Mouse (Mus musculus) heart, postnatal 25 days (tissue): Measurements from ENCODE around the gene Cpa1. TPM values are rescaled to one million over a fixed set of nuclear protein-coding genes. Genes with fewer than 3 reads are reported as not detected.

Experiments
- DNase-seq: peaks from one replicate; pipeline ENCODE4 v3.0.0; 2022; ENCODE audit warnings: low spot score
- intact Hi-C: fragments of 180-260 bp; cut with DNase I; formaldehyde crosslinking; loops from one replicate; pipeline ENCODE4 v1.15.1; 2025
- total RNA-seq, 2 experiments: library from RNA; stranded (reverse); gene quantifications; 2 replicates each; pipeline ENCODE4 v1.2.3; 2021

The Cpa1 gene
- total RNA-seq, 2 experiments from 2014 or later: 0.16 TPM; not detected in 1

- no peak for DNase-seq
- intact Hi-C loops: no loop called here
Measured at GRCm38 (mm10) chr6:30665296-30665695, 26.3 kb downstream of the Cpa1 start.

DNA sequence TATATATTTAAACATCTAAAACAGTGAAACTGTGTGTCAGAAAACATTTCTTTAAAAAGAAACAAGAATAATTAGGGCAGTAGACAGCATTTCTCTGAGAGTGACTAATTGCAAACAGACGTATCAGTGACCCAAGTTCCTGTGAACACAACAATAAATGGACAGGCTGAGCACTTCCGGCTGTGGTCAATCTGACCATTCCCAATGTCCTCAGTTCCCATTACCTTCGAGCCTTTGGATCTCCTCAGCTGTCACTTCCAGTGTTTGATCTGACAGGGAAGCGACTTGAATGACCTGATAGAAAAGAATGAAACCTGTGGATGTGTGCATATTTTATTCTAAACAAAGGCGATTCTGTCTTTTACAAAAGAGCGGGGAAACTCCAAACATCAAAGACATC lies 27.0 kb downstream of the Cpa1 start:
- intact Hi-C loops: no loop called here
- DNase-seq: no peak

DNA sequence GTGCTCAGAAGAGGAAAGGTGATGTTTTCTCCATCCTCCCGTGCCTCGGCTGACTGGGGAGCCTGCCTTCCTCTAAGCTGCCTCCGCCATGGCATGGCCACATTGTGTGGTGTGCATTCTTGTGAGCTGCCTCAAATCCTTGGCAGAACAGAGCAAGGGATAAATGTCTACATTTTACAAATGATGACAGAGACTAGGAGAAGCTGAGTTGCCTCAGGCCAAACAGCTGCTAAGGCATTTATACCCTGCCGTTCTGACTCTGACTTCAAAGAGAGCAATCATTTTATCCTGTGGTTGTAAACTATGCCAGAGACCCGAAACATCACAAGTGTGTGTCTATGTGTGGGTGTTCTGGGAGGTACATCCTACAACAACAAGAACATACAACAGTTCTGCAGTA lies 28.6 kb downstream of the Cpa1 start:
- DNase-seq: no peak
- intact Hi-C loops: no loop called here

GRCm38 (mm10) chr6:30671696-30672095 lies 32.7 kb downstream of the Cpa1 start:
- intact Hi-C loops: no loop called here
- DNase-seq: no peak

- DNase-seq: no peak
- intact Hi-C loops: no loop called here
Measured at GRCm38 (mm10) chr6:30673764-30674561, 34.9 kb downstream of the Cpa1 start.

- intact Hi-C loops: no loop called here
- no peak for DNase-seq
Measured at GRCm38 (mm10) chr6:30674714-30675280, 35.8 kb downstream of the Cpa1 start.

DNA sequence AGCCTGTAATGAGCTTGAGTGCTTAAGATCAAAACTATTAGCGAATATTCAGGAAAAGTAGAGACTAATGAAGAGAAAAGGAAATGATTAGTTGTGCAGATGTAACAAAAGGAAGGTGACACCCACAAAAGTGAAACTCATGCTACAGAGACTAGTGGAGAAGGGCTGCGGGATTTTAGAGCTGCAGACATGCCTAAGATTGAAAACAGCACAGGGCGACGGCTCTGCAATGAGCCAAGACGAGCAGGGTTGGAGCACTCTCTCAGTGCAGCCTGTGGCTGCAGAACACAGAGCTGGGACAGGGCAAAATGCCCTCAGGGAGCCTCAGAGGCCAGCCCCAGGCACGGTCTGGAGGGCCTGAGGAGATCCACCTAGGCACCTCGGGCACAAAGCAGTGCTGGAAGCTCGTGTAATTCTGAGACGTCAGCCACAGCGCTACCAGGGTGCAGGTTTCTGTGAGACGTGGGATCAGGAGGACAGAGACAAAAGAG lies 36.3 kb downstream of the Cpa1 start:
- DNase-seq: no peak
- intact Hi-C loops: no loop called here

GRCm38 (mm10) chr6:30676506-30676905 lies 37.5 kb downstream of the Cpa1 start:
- intact Hi-C loops: no loop called here

DNA sequence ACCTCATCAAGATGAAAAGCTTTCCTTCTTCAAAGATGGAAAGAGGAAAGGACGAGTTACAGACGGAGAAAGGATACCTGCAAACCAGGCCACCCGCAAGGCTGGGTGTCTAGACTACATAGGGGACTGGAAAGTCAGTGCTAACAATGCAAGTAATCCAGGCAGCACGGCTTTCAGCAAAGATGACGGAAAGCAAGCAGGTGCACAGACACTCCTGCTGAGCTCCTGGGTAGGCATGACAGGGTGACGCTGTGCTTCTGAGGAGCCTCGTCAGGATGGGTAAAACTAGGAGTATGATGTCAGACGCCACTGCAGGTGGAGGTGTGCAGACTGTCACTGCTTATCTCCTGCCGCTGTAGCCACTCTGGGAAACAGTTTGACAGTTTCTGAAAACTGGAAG lies 38.6 kb downstream of the Cpa1 start:
- intact Hi-C loops: no loop called here
- DNase-seq: no peak

More at GRCm38 (mm10) chr6:30676506-30676905, 37.5 kb downstream of the Cpa1 start:
- no peak for DNase-seq

DNA sequence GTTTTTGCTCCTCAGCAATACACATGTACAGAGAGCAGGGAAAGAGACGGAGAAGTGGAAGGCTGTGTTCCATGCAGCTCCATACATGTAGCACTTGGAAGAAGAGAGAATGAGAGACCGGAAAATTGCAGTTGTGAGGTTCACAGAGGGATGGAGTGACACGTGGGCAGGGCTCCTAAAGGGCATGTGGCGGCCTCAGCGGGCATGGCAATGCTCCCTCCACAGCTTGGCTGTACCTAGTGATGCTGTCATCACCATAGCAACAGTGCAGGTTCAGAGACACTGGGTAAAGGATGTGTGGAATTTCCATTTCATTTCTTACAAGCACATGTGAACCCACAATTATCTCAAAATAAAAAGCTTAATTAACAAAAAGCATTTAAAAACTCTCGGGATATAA lies 39.5 kb downstream of the Cpa1 start:
- no peak for DNase-seq
- intact Hi-C loops: no loop called here

GRCm38 (mm10) chr6:30679567-30679966 lies 40.5 kb downstream of the Cpa1 start:
- intact Hi-C loops: no loop called here
- DNase-seq: no peak

- intact Hi-C loops: no loop called here
- DNase-seq: no peak
Measured at GRCm38 (mm10) chr6:30680442-30680841, 41.4 kb downstream of the Cpa1 start.

DNA sequence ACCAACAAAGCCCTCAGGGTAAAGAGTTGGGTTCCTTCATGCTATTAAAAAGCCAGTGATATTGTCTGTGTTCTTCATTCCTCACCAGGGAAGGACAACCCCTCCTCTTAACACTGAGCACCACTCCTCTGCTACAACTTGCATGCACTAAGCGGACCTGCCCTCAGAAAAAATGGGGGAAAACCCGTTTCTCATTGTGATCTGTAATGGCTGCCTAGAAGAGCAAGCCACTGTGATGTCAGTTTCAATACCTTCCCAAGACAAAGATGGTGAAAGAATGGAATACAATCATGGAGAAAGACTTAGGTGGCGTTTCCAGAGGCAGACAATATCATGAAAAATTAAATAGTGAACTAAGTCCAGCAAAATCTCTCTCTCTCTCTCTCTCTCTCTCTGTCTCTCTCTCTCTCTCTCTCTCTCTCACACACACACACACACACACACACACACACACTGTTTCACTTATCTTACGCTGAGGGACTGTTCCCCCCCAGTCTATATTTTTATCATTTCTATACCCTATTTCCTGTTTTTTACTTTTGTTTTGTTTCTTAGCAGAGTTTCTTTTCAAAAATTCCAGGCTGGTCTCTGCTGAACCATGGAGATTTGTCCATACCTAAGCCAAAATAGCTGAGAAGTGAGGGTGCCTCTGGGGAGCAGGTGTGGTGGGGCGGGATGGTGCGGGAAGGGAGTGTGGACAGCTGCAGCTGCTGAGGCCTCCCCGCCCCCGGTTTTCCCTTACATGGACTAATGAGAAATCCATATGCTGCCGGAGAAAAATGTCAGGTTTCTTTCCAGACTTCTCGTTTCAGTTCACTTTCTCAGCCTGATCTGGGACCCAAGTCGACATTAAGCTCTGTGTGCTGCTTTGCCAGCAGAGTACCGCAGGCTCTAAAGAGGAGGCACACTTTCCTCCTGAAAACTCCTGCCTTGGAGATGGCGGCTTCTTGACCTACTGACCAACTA lies 43.2 kb downstream of the Cpa1 start:
- peak; percentile 23 for DNase-seq
- intact Hi-C loops: no loop called here

DNA sequence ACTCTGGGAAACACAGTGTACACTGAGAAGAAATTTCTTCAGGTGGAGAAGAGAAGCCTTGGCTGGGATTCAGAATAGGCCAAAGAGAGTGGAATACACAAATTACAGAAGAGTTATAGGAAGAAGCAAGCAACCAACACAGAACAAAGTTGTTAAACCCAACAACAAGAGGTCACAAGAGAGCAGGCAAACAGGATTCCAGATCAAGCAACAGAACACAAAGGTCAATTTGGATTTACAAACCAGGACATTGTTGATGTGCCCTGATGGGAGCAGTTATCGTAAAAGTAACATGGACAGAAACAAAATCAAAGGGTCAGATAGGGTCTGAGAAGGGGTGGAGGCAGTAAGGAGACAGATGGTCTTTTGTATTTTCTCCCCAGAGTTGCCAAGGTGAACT lies 45.6 kb downstream of the Cpa1 start:
- DNase-seq: no peak
- intact Hi-C loops: no loop called here

DNA sequence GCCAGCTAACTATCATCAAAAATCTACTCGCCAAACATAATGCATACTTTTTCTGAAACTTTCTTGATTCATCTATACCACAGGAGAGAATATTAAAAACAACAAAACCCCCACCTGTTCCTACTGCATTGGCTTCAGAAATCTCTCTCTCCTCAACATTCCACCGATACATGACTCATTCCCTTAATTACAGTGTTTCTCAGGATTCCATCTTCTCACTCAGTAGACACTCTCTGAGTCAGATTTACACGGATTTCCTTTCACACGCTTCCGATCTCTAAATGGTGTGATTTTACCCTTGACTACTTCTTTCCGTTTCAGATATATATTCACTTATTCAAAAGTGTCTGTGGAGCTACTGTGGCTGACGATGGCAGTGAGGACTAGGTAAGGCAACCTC lies 48.2 kb downstream of the Cpa1 start:
- DNase-seq: no peak
- intact Hi-C loops: no loop called here

DNA sequence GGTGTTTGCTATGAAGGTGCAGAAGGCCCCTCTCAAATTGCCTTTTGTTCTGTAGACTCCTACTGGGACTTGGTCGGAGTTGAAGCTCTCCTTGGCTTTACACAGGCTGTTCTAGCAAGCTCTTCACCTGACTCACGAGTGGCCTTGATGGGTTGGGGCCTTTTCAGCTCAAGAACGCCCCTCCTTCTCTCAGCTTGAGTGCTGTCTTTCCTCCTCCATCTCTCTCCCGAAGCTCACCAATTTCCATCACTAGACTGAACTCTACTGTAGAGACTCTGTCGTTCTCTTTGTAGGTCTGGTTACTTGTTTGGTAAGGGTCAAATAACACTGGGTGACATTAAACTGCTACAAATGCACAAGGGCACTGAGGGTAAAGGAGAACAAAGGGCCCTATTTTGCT lies 53.8 kb downstream of the Cpa1 start:
- intact Hi-C loops: no loop called here
- no peak for DNase-seq

GRCm38 (mm10) chr6:30693350-30693991 lies 54.5 kb downstream of the Cpa1 start, which contains the start of gene Cep41:
TSS of gene Cep41 (minus strand) at chr6:30693749.
- intact Hi-C loops: no loop called here

GRCm38 (mm10) chr6:30694209-30694608 lies 55.2 kb downstream of the Cpa1 start:
- no peak for DNase-seq
- intact Hi-C loops: no loop called here

More at GRCm38 (mm10) chr6:30693350-30693991, 54.5 kb downstream of the Cpa1 start, which contains the start of gene Cep41:
- peak; percentile 94 for DNase-seq
